Mouse (Mus musculus) stomach, postnatal 0 days (tissue): ENCODE measurements around the gene Nelfcd.

Experiments used
- CTCF ChIP-seq: IDR thresholded peaks from 2 replicates; pipeline ENCODE4 v1.5.1; 2016; ENCODE audit warnings: antibody characterized with exemption, low read depth, mild to moderate bottlenecking, moderate library complexity
- EP300 ChIP-seq: optimal IDR thresholded peaks from 2 replicates; pipeline ENCODE3; 2016; ENCODE audit warnings: antibody characterized with exemption

DNA sequence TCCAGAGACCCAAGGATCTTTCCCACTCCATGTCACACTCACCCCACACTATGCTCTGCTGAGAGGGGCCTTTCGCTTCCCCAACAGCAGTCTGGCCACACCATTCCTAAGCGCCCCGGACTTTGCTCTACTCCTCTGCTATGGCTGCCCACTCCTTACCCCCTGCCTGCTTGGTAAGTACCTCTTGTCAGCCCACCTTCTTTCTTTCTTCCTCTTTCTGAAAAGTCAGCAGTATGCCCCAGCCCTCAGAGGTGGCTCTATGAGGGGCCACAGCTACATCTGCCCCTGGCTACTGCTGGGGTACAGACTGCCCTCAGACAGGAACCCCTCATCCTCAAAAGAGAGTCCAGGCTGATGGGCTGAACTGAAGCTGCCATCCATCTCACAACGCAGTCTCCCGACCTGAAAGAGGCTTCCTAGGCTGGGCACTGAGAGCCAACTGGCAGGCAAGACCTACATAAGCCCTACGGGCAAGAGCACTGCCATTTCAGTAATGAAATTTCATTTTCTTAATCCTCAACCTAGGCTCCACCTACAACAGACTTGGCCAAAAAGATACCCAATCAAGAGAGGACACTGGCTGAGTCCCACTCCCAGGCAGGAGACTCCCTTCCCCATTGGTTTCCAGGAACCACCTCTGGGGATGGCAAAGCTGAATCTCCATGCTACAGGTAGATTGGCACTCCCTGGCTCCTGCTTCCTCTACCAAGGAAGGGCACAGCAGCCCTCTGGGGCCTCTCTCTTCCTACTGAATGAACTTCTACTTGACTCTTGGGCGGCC, 21.5 kb downstream of the Nelfcd start:
- no peak for TF ChIP-seq CTCF
- TF ChIP-seq EP300, result no peak
